Mouse (Mus musculus): ENCODE measurements around the gene Klhl32. TPM values are rescaled to one million over a fixed set of nuclear protein-coding genes. Genes with fewer than 3 reads are reported as not detected.
"Not testable (repeated sequence)": the region's sequence is repeated elsewhere in the genome, so short reads cannot be mapped to it uniquely, and the experiment has no call there.

Gene Klhl32
- total RNA-seq, 2 experiments from 2014 or later, result 13.4 to 15.2 TPM

DNA sequence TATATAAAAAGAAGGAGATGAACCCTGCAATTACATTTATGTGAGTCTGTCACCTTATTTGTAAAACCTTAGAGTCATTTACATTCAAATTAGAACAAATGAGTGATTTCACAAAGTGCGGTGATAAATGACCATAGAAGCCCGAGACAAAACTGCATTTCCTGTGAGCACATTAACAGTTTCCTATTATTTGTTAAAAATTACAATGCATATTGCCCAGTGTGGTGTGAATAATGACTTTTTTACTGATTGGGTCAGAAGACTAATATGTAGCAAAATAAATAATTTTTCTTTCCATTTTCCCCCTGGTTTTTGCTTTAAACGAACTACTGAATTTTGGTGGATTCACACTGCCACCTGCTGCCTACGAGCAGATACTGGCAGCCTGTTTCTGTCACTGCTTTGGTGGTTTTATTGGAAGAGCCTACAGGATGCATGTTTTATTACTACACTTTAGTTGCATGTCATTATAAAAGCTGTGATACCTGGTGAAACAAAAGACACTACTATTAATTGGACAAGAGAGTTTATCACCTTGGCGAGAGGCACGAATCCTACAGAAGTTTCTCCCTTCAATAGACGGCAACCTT is 152.3 kb downstream of the Klhl32 start:
- peak in 1 of 2 experiments; percentile 21 for DNase-seq (ENCODE audit: low spot score in 2 of 2)

DNA sequence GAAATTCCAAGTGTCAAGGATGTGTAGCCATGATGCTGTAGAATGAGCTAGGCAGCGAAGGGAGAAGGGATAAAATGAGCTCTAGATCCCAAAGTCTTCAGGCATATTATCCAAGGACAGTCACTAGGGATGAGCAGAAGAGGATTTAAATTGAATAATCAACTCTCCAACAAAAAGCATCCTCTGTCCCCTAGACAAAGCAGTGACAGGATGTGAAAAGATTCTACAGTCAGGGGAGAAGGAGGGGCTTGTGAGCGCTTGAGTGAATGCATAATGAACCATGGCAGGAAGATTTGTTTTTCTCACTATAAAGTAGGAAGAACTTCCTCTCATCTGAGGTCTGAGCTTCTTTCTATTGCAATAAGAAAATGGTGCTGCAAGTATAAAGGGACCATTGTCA is 170.8 kb downstream of the Klhl32 start:
- DNase-seq (ENCODE audit: low spot score in 2 of 2), result no peak

More for the DNA sequence above, 152.3 kb downstream of the Klhl32 start:
- intact Hi-C loops (cut with DNase I), result loop anchor here (10.0 kb wide), 1 partner anchor 454 kb away; no protein-coding TSS in a partner anchor

DNA sequence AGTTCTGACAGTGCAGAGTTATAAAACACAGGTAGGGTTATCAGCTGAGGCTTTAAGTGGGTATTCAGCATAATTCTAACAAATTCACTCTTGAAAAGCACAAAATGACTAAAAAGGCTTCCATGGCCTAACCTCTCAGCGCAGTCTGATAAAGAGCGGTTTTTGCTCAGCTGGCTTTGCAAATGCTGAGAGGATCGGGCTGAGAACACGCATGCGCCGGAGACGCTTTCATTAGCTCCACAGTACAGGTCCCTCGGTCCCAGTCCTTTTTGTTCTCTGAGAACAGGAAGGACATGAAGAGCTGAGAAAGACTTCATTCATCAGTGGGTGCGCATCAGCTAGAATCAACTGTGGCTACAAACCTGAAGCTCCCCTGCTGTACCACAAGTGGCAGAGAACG is 180.9 kb downstream of the Klhl32 start:
- peak in 1 of 2 experiments; percentile 10 for DNase-seq (ENCODE audit: low spot score in 2 of 2)
- intact Hi-C loops (cut with DNase I), result no loop called here

More for the DNA sequence above, 170.8 kb downstream of the Klhl32 start:
- intact Hi-C loops (cut with DNase I), result no loop called here

DNA sequence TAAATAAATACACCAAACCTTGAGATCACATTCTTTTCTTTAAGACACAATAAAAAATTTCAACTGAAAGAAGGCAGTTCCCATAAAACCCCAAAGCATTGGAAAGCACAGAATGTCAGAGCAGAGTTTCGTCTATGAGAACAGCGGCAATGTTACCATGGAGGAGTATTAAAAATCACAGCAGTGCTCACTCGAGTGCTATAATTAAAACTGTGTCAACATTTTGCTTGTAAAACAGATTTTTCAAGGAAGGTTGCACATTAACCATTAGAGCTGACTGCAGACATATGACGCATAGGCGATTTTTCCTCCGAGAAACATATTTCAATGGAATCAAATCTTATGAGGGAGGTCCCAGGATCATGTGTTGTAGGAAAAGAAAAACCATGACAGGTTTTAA is 191.7 kb downstream of the Klhl32 start:
- intact Hi-C loops (cut with DNase I), result no loop called here
- DNase-seq (ENCODE audit: low spot score in 2 of 2), result no peak

DNA sequence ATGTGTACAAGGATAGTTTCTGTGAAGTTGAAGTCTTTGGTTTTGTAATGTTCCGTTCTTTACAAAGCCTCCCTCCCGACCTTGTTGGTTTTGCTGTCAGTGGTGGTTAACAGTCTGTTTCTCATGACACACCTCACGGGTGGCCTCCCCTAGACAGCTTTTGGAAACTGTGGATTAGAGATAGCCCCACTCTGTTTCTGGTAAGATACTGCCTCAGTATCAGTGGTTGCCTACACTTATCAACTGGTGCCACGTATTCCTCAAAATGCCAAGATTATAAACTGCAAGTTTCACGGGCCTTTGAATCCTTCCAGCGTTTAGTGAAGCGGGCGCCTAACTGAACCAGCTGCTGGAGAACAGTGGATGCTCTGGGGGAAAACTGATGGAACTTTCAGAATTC is 206.2 kb downstream of the Klhl32 start:
- intact Hi-C loops (cut with DNase I); DNase-seq (ENCODE audit: low spot score in 2 of 2): not testable (repeated sequence)

- DNase-seq (ENCODE audit: low spot score in 2 of 2), result no peak
- intact Hi-C loops (cut with DNase I), result no loop called here
Observed at GRCm38 (mm10) chr4:24642306-24642705, 208.6 kb downstream of the Klhl32 start.

DNA sequence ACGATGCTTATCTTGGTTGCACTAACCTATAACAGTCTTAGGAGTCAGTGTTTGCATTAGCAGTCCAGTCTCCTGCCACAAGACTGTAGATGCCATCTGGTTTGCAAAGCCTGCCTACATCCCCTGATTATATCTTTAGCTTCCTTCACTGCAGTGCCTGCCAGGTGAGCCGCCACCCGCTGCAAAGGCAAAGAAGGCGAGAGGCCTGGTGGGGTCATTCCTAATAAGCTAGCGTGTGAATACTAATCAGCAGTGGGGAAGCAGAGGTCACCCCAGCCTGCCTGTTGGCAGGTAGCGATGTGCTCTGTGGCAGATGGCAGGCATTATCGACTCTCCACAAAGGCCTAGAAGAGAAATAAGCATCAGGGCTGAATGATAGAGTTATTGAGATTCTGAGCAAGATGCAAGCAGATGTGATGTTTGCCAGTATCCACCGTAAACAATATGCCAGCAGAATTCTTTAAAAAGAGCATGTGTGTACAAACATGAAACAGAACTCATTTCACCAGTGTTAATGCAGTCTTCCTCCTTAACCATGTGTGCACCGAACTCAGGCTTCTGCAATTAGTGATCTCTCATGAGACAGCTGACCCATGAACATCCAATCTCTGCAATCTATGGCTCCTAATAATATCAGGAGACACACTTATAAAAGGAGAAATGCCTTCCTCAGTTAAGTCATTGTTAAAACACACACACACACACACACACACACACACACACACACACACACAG is 219.6 kb downstream of the Klhl32 start:
- intact Hi-C loops (cut with DNase I), result no loop called here

GRCm38 (mm10) chr4:24630430-24630829 is 220.5 kb downstream of the Klhl32 start:
- no peak for DNase-seq (ENCODE audit: low spot score in 2 of 2)
- intact Hi-C loops (cut with DNase I), result no loop called here

More for the DNA sequence above, 219.6 kb downstream of the Klhl32 start:
- peak; percentile 17 to 19 for DNase-seq (ENCODE audit: low spot score in 2 of 2)

DNA sequence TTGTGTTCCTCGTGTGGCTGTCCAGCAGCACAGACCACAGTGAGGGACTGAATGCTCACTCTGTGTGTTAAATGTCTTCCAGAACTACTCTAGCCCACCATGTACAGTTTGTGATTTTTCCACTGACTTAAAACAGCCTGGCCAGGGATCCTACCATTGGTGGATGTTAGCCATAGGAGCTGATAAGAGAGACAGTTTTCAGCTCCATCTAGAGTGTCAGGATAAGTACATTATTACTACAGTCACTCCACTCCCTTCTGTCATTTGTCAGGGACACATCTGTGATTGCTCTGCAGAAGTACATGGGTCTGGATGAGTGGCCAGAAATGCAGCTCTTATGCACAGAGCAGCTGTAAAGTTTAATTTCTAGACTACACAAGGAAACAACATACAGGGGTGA is 223.1 kb downstream of the Klhl32 start:
- DNase-seq (ENCODE audit: low spot score in 2 of 2), result no peak
- intact Hi-C loops (cut with DNase I), result no loop called here

DNA sequence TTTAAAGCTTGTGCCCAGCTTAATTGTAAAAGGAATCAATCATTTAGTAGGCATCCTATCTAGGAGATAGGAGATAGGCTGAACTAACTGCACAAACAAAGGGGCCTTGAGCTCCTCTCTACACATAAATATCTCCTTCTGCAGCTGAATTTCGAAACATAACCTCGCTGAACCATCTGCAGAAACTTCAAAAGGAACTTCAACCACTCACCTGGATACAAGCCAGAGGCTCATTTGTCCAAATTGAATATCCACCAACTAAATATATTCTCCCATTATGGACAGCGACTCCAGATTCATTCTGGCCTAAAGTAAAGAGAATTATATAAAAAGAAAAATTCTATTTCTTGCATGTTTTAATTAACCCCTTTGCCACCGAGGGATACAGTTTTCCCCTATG is 224.2 kb downstream of the Klhl32 start:
- intact Hi-C loops (cut with DNase I), result no loop called here
- no peak for DNase-seq (ENCODE audit: low spot score in 2 of 2)

- intact Hi-C loops (cut with DNase I), result no loop called here
- DNase-seq (ENCODE audit: low spot score in 2 of 2), result no peak
Observed at GRCm38 (mm10) chr4:24625951-24626584, 224.9 kb downstream of the Klhl32 start.

DNA sequence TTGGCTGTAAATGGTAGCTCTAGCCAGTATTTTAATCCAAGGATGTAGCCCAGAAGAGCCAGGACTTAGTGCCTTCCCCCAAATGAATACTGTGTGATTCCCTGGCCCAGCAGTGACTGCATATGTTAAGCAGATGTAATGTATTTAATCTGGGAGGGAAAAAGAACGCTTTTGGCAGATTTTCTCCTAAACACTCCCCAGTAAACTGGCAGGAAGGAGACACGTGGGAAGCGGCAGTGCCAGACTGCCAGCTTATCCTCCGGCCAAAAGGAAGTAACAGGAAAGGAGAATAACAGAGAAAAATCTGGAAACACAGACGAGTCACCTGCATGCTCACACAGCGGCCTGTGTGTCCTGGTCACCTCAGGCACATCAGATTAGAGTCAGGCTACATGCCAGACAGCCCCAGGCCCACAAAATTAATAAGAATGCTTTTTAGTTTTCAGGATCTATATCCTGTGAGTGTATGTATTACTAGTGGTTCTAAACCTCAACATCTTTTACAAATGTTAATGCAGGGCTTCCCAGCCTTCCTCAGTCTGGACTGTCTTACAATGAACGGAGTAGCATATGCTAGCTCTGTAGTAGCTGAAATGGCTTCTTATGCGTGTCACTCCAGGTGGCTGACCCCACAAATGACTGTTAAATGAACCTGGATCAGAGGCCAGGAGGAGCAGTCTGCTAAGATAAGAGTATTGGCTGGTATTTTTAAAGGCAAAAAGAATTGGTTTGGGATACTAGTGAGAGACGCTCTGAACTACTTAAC is 229.3 kb downstream of the Klhl32 start:
- peak; percentile 42 to 58 for DNase-seq (ENCODE audit: low spot score in 2 of 2)
- intact Hi-C loops (cut with DNase I), result no loop called here

- intact Hi-C loops (cut with DNase I), result no loop called here
Observed at GRCm38 (mm10) chr4:24620440-24620839, 230.5 kb downstream of the Klhl32 start.

GRCm38 (mm10) chr4:24620005-24620404 is 230.9 kb downstream of the Klhl32 start:
- no peak for DNase-seq (ENCODE audit: low spot score in 2 of 2)
- intact Hi-C loops (cut with DNase I), result no loop called here

More at GRCm38 (mm10) chr4:24620440-24620839, 230.5 kb downstream of the Klhl32 start:
- DNase-seq (ENCODE audit: low spot score in 2 of 2), result no peak

- intact Hi-C loops (cut with DNase I), result no loop called here
- DNase-seq (ENCODE audit: low spot score in 2 of 2), result no peak
Observed at GRCm38 (mm10) chr4:24609564-24609963, 241.4 kb downstream of the Klhl32 start.

- intact Hi-C loops (cut with DNase I), result no loop called here
- DNase-seq (ENCODE audit: low spot score in 2 of 2), result no peak
Observed at GRCm38 (mm10) chr4:24609085-24609484, 241.8 kb downstream of the Klhl32 start.

GRCm38 (mm10) chr4:24601711-24602110 is 249.2 kb downstream of the Klhl32 start:
- intact Hi-C loops (cut with DNase I), result no loop called here
- no peak for DNase-seq (ENCODE audit: low spot score in 2 of 2)

DNA sequence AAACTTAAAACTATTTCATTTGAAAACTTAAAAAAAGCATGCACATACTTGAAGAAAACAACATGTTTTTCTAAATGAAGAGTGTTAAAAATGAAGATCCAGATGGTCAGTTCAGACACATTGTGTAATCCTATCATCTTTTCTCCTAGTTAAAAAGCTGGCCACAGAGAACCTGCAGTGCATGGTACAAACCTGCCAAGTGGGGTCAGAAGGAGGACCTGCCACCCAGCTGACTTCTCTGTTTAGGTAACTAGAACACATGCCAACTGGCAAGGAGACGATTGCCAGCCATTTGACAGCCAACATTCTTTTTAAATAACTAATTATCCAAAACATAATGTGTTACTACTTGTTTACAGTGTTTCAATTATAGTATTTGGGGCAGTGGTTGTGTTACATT is 252.3 kb downstream of the Klhl32 start:
- intact Hi-C loops (cut with DNase I), result no loop called here
- no peak for DNase-seq (ENCODE audit: low spot score in 2 of 2)

- no peak for DNase-seq (ENCODE audit: low spot score in 2 of 2)
Observed at GRCm38 (mm10) chr4:24596942-24597611, 253.8 kb downstream of the Klhl32 start.

More at GRCm38 (mm10) chr4:24596942-24597611, 253.8 kb downstream of the Klhl32 start:
- intact Hi-C loops (cut with DNase I), result no loop called here
